Mouse (Mus musculus) natural killer cell, adult 2 months (primary cell): ENCODE measurements around the gene Fgd5.

ENCODE experiments used
- DNase-seq, 2 experiments: peaks; one replicate each; pipeline ENCODE4 v3.0.0; 2022; ENCODE audit warnings: low spot score in 2 of 2

The Fgd5 gene

GRCm38 (mm10) chr6:92004806-92005205, 26.1 kb downstream of the Fgd5 start:
- DNase-seq: no peak

GRCm38 (mm10) chr6:92010895-92011294, 32.2 kb downstream of the Fgd5 start:
- no peak for DNase-seq

GRCm38 (mm10) chr6:92012413-92012812, 33.7 kb downstream of the Fgd5 start:
- DNase-seq: no peak

GRCm38 (mm10) chr6:92013035-92013434, 34.4 kb downstream of the Fgd5 start:
- DNase-seq: no peak

- no peak for DNase-seq
Measured at GRCm38 (mm10) chr6:92013620-92014019, 34.9 kb downstream of the Fgd5 start.

GRCm38 (mm10) chr6:92014936-92015335, 36.3 kb downstream of the Fgd5 start:
- DNase-seq: no peak

- no peak for DNase-seq
Measured at GRCm38 (mm10) chr6:92015848-92016247, 37.2 kb downstream of the Fgd5 start.

- DNase-seq: no peak
Measured at GRCm38 (mm10) chr6:92016738-92017137, 38.1 kb downstream of the Fgd5 start.

GRCm38 (mm10) chr6:92018421-92018820, 39.7 kb downstream of the Fgd5 start:
- DNase-seq: no peak

GRCm38 (mm10) chr6:92021061-92021460, 42.4 kb downstream of the Fgd5 start:
- no peak for DNase-seq

GRCm38 (mm10) chr6:92021506-92021905, 42.8 kb downstream of the Fgd5 start:
- DNase-seq: no peak

- no peak for DNase-seq
Measured at GRCm38 (mm10) chr6:92025252-92025651, 46.6 kb downstream of the Fgd5 start.

GRCm38 (mm10) chr6:92027379-92027778, 48.7 kb downstream of the Fgd5 start:
- DNase-seq: no peak

GRCm38 (mm10) chr6:92030646-92031045, 52.0 kb downstream of the Fgd5 start:
- no peak for DNase-seq

GRCm38 (mm10) chr6:92034713-92035112, 56.0 kb downstream of the Fgd5 start:
- no peak for DNase-seq

- DNase-seq: no peak
Measured at GRCm38 (mm10) chr6:92036372-92036771, 57.7 kb downstream of the Fgd5 start.

- DNase-seq: no peak
Measured at GRCm38 (mm10) chr6:92038158-92038557, 59.5 kb downstream of the Fgd5 start.

- DNase-seq: no peak
Measured at GRCm38 (mm10) chr6:92041271-92041670, 62.6 kb downstream of the Fgd5 start.

- no peak for DNase-seq
Measured at GRCm38 (mm10) chr6:92042055-92042454, 63.4 kb downstream of the Fgd5 start.

GRCm38 (mm10) chr6:92042850-92043249, 64.2 kb downstream of the Fgd5 start:
- DNase-seq: no peak

GRCm38 (mm10) chr6:92057768-92058167, 79.1 kb downstream of the Fgd5 start:
- DNase-seq: no peak

GRCm38 (mm10) chr6:92061725-92062124, 83.0 kb downstream of the Fgd5 start:
- DNase-seq: no peak

- no peak for DNase-seq
Measured at GRCm38 (mm10) chr6:92063452-92063851, 84.8 kb downstream of the Fgd5 start.

GRCm38 (mm10) chr6:92064101-92064500, 85.4 kb downstream of the Fgd5 start:
- DNase-seq: no peak
